Mouse (Mus musculus) common myeloid progenitor, adult 5-6 weeks (primary cell): ENCODE results near the gene Fkbp9. TPM values are rescaled to one million over a fixed set of nuclear protein-coding genes. Genes with fewer than 3 reads are reported as not detected.

ENCODE experiments used
- ATAC-seq: replicated peaks from 2 replicates; pipeline ENCODE4 v1.8.0; 2016; ENCODE audit warnings: low read depth, mild to moderate bottlenecking, moderate TSS enrichment, inconsistent platforms; ENCODE audit not compliant: poor library complexity, severe bottlenecking
- total RNA-seq: library from RNA; stranded (forward); fragments of 200-1000, 187-1606 nt; gene quantifications from 2 replicates; pipeline ENCODE4 v1.2.3, GENCODE M21; 2017

Gene Fkbp9
- total RNA-seq, 1 experiment from 2014 or later, result 16.6 TPM

DNA sequence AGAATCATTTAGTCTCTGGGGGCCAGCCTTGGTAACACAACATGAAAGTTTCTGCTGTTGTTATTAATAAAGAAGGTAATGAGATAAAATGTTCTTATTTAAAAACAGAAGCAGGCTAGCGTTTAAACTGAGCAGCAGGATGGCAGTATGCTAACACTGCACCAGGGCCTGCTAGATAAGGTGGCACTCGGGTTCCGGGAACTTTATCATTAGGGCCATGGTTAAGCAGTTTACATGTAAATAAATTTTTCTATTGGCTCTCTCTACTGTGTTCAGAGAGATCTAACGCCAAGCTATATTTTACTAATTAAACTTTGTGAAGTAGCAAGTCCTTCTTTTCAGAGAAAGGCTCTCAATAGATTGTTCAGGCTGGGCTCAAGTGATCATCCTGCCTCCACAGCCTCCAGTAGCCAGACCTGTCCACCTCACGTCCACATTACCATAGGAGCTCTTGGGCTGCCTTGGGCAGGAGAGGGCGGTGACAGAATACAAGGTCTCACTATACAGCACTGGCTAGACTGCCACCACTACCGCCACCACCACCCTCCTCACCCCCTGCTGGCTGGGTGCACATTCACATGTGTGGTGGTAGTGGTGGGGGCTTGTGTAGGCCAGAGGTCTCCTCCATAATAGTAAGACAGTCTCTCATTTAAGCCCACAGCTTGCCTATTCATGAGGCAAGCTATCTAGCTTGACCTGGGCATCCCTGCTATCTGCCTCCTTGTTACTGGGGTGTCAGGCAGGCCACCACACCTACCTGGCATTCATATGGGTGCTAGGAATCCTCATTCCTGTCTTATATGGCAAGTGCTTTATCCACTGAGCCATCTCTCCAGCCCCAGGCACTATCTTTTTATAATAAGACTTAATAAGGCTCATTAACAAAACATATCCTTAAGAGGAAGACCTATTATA is 71.0 kb downstream of the Fkbp9 start:
- ATAC-seq, result peak; percentile 43

DNA sequence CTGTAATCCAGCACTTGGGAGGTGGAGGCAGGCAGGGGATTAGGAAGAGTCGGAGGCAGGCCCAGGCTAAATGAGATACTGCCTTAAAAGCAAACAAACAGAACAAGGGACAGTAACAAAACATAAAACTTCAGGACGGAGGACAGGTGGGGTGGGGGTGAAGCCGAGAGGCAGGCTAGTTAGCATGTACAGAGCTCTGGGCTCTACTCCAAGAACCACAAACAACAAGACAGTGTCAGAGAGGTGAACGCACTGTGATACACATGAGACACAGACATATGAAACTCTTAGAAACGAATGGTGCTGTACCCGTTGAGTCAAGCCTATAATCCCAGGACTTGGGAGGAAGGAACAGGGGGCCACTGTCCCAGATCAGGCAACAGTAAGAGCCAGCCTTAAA is 72.0 kb downstream of the Fkbp9 start:
- no peak for ATAC-seq

DNA sequence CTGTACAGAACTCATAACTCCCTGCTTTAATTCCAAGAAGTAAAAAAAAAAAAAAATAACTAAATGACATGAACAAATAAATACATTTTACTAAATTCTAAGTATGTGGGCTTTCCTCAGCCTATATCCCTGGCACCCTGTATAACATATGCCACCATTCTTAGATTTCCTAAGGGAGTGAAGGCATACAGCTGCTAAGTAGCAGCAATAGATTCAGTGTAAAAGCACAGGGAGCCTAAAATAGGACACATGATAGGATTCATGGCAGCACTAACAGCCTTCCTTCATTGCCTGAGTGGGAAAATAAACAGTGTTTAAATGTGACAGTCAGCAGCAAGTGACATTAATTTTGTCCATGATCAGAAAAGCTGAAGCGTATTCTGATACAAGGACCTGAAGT is 72.5 kb downstream of the Fkbp9 start:
- ATAC-seq, result no peak

DNA sequence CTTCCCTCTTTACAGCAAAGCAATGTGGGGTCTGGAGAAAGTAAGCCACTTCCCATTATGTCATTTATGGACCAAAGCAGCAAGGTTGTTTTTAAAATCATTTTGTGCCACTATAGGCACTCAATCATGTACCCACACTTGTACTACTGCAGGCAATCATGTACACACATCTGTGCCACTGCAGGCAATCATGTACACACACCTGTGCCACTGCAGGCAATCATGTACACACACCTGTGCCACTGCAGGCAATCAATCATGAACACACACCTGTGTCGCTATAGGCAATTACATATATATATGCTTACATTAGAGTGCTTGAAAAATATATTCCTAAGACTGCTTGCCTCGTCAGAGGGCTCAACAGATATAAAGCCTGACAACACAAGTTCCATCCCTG is 73.1 kb downstream of the Fkbp9 start:
- ATAC-seq, result no peak

DNA sequence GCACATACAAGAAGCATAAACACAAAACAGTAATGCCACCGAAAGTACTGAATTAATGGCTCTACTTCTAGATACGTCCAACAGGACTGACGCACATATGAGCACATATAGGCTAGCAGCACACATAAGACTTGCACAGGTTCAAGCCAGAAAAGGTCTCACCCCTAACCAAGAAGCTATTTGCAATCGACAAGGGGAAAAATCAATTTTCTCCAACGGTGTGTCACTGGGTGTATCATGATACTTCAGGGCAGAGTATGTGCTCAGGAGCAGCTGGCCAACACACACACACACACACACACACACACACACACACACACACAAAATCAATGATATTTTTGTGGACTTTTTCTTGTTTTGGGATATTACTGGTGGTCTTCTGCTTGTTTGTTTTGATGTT is 73.6 kb downstream of the Fkbp9 start:
- ATAC-seq, result no peak

GRCm38 (mm10) chr6:56906121-56906846 is 74.4 kb downstream of the Fkbp9 start:
- no peak for ATAC-seq

DNA sequence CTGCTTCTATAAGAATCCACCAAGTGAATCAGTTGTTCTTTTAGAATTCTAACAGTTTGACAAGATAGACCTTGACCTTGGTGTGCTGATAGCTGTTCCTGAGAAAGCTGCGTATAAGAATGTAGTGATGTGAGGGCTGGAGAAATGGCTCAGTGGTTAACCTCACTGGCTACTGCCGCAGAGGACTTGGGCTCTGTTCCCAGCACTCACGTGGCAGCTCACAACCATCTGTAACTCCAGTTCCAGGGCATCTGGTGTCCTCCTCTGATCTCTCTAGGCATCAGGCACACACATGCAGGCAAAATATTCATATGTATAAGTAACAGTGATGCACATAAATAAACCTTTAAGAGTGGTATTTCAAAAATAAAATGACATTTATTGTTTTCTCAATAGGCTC is 76.1 kb downstream of the Fkbp9 start:
- no peak for ATAC-seq

DNA sequence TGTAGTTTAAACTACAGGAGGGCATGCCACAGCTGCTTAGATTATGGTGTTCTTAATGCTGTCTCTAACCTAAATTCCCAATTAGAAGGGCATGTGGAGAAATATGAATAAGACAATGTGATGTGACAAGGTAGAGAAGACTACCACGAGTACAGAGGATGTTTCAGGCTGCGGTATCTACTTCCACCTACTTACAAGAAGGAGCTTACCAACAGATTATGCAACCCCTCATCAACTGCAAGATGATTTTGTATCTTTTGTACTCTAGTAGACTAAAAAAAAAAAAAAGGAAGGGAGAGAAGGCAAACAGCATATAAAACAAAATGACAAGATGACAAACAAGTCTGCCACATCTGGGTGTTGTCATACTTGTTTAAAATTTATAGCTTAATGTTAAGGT is 76.5 kb downstream of the Fkbp9 start:
- peak; percentile 24 for ATAC-seq

DNA sequence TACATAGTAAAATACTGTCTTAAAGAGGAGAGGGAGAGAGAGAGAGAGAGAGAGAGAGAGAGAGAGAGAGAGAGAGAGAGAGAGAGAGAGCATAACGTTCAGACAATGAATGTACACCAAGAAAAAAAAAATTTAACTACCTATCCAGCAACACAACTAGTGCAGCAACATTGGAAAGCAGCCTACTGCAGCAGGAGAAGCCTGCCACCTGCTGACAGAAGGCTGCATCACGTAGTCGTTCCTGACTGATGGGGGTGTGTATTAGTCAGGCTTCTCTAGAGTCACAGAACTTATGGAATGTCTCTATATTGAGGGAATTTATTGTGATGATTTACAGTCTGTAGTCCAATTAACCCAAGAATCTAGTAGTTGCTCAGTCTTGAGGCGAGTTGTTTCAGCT is 77.1 kb downstream of the Fkbp9 start:
- peak; percentile 67 for ATAC-seq

GRCm38 (mm10) chr6:56910910-56911309 is 79.1 kb downstream of the Fkbp9 start:
- ATAC-seq, result no peak; the same call in 1 of the 2 replicates

DNA sequence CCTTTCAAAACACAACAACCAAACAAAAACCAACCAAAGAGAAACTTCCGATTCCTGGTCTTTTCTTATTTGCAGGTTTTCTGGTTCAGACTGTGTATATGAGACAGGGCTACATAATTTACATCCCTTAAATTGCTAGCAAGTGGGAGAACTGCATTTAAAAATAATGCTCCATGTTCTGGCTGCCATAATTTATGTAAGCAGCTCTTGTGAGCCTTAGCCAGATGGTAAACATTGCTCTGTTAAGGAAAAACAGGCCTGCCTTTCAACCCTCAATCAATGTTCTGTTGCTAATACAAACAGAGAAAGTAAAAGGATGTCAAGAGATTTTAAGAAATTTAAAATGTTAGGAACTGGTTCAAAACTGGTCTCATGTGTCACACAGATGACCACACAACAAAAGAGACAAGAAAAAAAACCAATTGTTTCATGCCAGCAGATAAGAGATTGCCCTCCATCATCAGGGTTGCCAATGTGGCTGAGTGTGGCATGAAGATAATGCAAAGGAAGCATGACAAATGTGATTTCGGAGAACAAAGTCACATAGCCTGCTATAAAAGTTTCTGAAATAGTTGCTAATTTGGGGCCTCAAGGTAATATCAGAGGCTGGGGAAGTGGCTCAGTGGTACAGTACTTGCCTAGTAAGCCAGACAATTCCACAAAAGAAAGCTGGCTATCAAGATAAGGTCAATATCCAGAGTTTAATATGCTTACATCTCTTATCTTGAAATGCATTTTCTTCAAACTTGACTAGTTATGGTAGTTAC is 81.4 kb downstream of the Fkbp9 start:
- peak; percentile 57 for ATAC-seq

DNA sequence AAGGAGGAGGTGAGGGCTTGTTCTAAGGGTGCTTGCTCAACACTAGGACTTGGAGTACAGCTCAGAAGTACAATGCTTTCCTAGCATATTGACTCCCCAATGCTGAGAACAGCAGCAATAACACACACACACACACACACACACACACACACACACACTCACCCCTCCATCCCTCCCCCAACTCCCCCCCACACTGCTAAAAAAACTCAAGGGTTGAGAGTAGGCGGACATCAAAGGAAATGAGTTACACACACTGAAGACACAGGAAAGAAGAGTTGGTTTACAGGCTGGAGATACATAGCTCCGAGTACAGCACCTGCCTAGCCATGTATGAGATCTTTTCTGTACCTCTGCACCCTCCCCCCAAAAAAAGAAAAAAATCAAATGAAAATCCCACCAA is 84.4 kb downstream of the Fkbp9 start:
- no peak for ATAC-seq

- ATAC-seq, result peak; percentile 30; the same call in 1 of the 2 replicates
These were observed 85.9 kb downstream of the Fkbp9 start for GRCm38 (mm10) chr6:56917578-56918368.

GRCm38 (mm10) chr6:56919330-56920044 is 87.6 kb downstream of the Fkbp9 start:
- no peak for ATAC-seq

DNA sequence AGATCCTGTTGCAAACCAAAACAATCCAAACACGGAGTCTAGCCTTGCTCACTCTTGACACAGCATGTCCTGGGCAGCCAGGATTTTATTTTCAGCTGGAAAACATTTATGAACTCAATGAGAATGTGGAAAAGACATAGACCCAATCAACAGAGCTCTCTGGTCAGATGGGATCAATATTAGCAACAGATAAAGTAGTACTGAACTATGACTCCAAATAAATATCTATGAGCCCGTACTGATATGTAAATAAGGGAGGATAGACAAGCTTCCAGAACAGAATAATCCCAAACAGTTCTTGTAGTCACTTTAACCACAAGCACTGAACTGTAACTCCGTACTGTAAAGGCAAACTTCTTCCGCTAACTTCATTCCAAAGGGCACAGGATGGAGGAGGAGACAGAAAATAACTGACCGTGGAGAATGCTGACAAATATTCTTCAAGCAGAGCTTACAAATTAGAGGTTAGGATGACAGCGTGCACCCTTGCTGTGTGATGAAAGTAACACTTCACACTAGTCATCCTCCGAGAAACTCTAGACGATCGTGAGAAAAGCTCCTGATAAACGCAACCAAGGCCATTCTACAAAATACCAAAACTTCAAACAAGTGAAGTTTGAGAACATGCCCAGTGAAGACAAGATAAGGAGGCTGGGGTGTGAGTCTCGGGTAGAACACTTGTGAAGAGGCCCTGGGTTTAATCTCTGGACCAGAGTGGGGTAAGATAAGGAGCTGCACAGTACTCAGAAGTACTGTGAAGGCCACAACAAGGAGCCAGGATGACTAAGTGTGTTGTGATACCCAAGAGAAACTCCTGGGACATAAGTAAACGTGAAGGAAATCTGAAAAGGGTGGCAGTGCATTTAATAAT is 88.6 kb downstream of the Fkbp9 start:
- peak; percentile 15; the same call in 1 of the 2 replicates for ATAC-seq

- peak; percentile 3; the same call in 1 of the 2 replicates for ATAC-seq
These were observed 91.5 kb downstream of the Fkbp9 start for GRCm38 (mm10) chr6:56923331-56923725.

- ATAC-seq, result peak; percentile 86
These were observed 92.2 kb downstream of the Fkbp9 start, which contains the start of the genes Nt5c3 and Vmn1r4 for GRCm38 (mm10) chr6:56923726-56924707. Gene Nt5c3, minus strand, starts transcription at chr6:56923932. Gene Vmn1r4, plus strand, starts transcription at chr6:56924015.
